Mouse (Mus musculus) embryonic fibroblast, embryonic 13.5 days (primary cell): ENCODE measurements at regions not wholly inside any gene's neighbourhood (a gene's known extent, or its start where the extent isn't known, plus 50 kb on each side); places are given as distances from the start of the nearest gene placed in this dataset.

Source experiments
- H3K27ac ChIP-seq: 2 replicates; pipeline ENCODE4 v1.5.1; 2012; ENCODE audit warnings: low read length, control low read depth, inconsistent platforms; ENCODE audit not compliant: insufficient read depth
- H3K4me1 ChIP-seq: 2 replicates; pipeline ENCODE4 v1.6.1; 2011; ENCODE audit warnings: low read length; ENCODE audit not compliant: control insufficient read depth, insufficient read depth
- H3K4me3 ChIP-seq: 2 replicates; pipeline ENCODE4 v1.5.1; 2011; ENCODE audit warnings: mild to moderate bottlenecking, control low read depth, low read length; ENCODE audit not compliant: insufficient read depth
- CTCF ChIP-seq: IDR thresholded peaks from 2 replicates; pipeline ENCODE4 v1.5.1; 2011; ENCODE audit warnings: mild to moderate bottlenecking, control low read depth, low read length, moderate library complexity, borderline replicate concordance; ENCODE audit not compliant: insufficient read depth
- POLR2A ChIP-seq: IDR thresholded peaks from 2 replicates; pipeline ENCODE4 v1.6.1; 2011; ENCODE audit warnings: low read depth, mild to moderate bottlenecking, control low read depth, low read length, moderate library complexity

- no peak for TF ChIP-seq CTCF
- TF ChIP-seq POLR2A, result no peak
Measured at GRCm38 (mm10) chr5:7428291-7428690, 83.7 kb upstream of the Zfp804b start.

GRCm38 (mm10) chr5:7436461-7436860 lies 91.9 kb upstream of the Zfp804b start:
- Histone ChIP-seq H3K27ac (no peak overlapping the region), H3K4me3 (no peak overlapping the region), H3K4me1 (no peaks in the 10 kb centered on the region)
- TF ChIP-seq POLR2A (no peak), CTCF (no peak)

More at GRCm38 (mm10) chr5:7428291-7428690, 83.7 kb upstream of the Zfp804b start:
- H3K27ac ChIP-seq, result no peak overlapping the region
- H3K4me1 ChIP-seq, result no peaks in the 10 kb centered on the region
- H3K4me3 ChIP-seq, result no peak overlapping the region

GRCm38 (mm10) chr5:7448001-7448400 lies 103.4 kb upstream of the Zfp804b start:
- Histone ChIP-seq H3K4me1 (no peaks in the 10 kb centered on the region), H3K27ac (no peak overlapping the region), H3K4me3 (no peak overlapping the region)
- TF ChIP-seq CTCF (no peak), POLR2A (no peak)

- H3K4me3 ChIP-seq, result no peak overlapping the region
- no peak for TF ChIP-seq CTCF
- TF ChIP-seq POLR2A, result no peak
- no peaks in the 10 kb centered on the region for H3K4me1 ChIP-seq
- H3K27ac ChIP-seq, result no peak overlapping the region
Measured at GRCm38 (mm10) chr5:7454896-7455295, 110.3 kb upstream of the Zfp804b start.

GRCm38 (mm10) chr5:7457102-7457501 lies 112.5 kb upstream of the Zfp804b start:
- H3K27ac ChIP-seq, result no peak overlapping the region
- TF ChIP-seq POLR2A (no peak), CTCF (no peak)
- H3K4me3 ChIP-seq, result no peak overlapping the region
- H3K4me1 ChIP-seq, result no peaks in the 10 kb centered on the region

- no peak for TF ChIP-seq POLR2A
- no peak for TF ChIP-seq CTCF
- Histone ChIP-seq H3K27ac (no peak overlapping the region), H3K4me1 (no peaks in the 10 kb centered on the region), H3K4me3 (no peak overlapping the region)
Measured at GRCm38 (mm10) chr5:7489150-7489549, 144.6 kb upstream of the Zfp804b start.

- TF ChIP-seq POLR2A (no peak), CTCF (no peak)
- Histone ChIP-seq H3K4me3 (no peak overlapping the region), H3K4me1 (no peaks in the 10 kb centered on the region), H3K27ac (no peak overlapping the region)
Measured at GRCm38 (mm10) chr5:7489602-7490001, 145.0 kb upstream of the Zfp804b start.

- no peak overlapping the region for H3K4me3 ChIP-seq
- no peaks in the 10 kb centered on the region for H3K4me1 ChIP-seq
- H3K27ac ChIP-seq, result no peak overlapping the region
- TF ChIP-seq POLR2A, result no peak
- no peak for TF ChIP-seq CTCF
Measured at GRCm38 (mm10) chr5:7517520-7518181, 173.1 kb upstream of the Zfp804b start.

GRCm38 (mm10) chr5:7532686-7533199 lies 188.2 kb upstream of the Zfp804b start:
- TF ChIP-seq POLR2A (no peak), CTCF (no peak)
- Histone ChIP-seq H3K4me3 (no peak overlapping the region), H3K4me1 (no peaks in the 10 kb centered on the region), H3K27ac (no peak overlapping the region)

- H3K4me1 ChIP-seq, result no peaks in the 10 kb centered on the region
- no peak overlapping the region for H3K27ac ChIP-seq
- no peak for TF ChIP-seq CTCF
- TF ChIP-seq POLR2A, result no peak
- no peak overlapping the region for H3K4me3 ChIP-seq
Measured at GRCm38 (mm10) chr5:7539812-7540645, 195.5 kb upstream of the Zfp804b start.
